Mouse (Mus musculus) forebrain, embryonic 11.5 days (tissue): ENCODE measurements around the gene Mbtps2. TPM values are rescaled to one million over a fixed set of nuclear protein-coding genes. Genes with fewer than 3 reads are reported as not detected.

Source experiments
- ATAC-seq: fragments of 200-750 bp; cut with Nextera tagmentation; replicated peaks from 2 replicates; pipeline ENCODE4 v1.8.0; 2017; ENCODE audit warnings: moderate TSS enrichment; ENCODE audit not compliant: low FRiP score
- DNase-seq: peaks from one replicate; pipeline ENCODE4 v3.0.0-alpha.2; 2017; ENCODE audit warnings: low spot score
- H3K27ac ChIP-seq: fragments of 300-500 bp; sonication (generic); 2 replicates; pipeline ENCODE4 v1.5.1; 2014; ENCODE audit warnings: low read depth, low read length
- H3K27me3 ChIP-seq: fragments of 300-500 bp; sonication (generic); 2 replicates; pipeline ENCODE4 v1.6.1; 2014; ENCODE audit warnings: mild to moderate bottlenecking, low read length, mixed read lengths; ENCODE audit not compliant: control insufficient read depth, insufficient read depth
- H3K36me3 ChIP-seq: fragments of 300-500 bp; sonication (generic); 2 replicates; pipeline ENCODE4 v1.6.1; 2014; ENCODE audit warnings: mild to moderate bottlenecking, low read length, moderate library complexity, mixed read lengths; ENCODE audit not compliant: control insufficient read depth, insufficient read depth
- H3K4me1 ChIP-seq: fragments of 300-500 bp; sonication (generic); replicated peaks from 2 replicates; pipeline ENCODE4 v1.6.1; 2014; ENCODE audit warnings: low read length, mixed read lengths; ENCODE audit not compliant: control insufficient read depth, insufficient read depth
- H3K4me2 ChIP-seq: fragments of 300-500 bp; sonication (generic); 2 replicates; pipeline ENCODE4 v1.6.1; 2014; ENCODE audit warnings: low read depth, mild to moderate bottlenecking, low read length, moderate library complexity, mixed read lengths; ENCODE audit not compliant: severe bottlenecking
- H3K4me3 ChIP-seq: fragments of 300-500 bp; sonication (generic); 2 replicates; pipeline ENCODE4 v1.5.1; 2014; ENCODE audit warnings: low read depth, low read length
- H3K9ac ChIP-seq: fragments of 300-500 bp; sonication (generic); 2 replicates; pipeline ENCODE4 v1.6.1; 2014; ENCODE audit warnings: low read length
- H3K9me3 ChIP-seq: fragments of 300-500 bp; sonication (generic); 2 replicates; pipeline ENCODE4 v1.6.1; 2016; ENCODE audit warnings: low read length, mixed read lengths; ENCODE audit not compliant: control insufficient read depth
- whole genome bisulfite sequencing: fragments of 180-500 bp; shearing (Covaris S2); extraction: QIAGEN DNeasy Blood & Tissue Kit; methylation state at CpG from one replicate; pipeline ENCODE4 v1.1.7; 2014; 5-methylcytosine and 5-hydroxymethylcytosine counted together
- polyA plus RNA-seq: library from polyadenylated mRNA; unstranded; fragments of >200 nt; fragmentation: Nextera tagmentation; extraction: Ambion mirVana; gene quantifications from 2 replicates; pipeline ENCODE4 v1.2.1, GENCODE M21; 2014

Mbtps2 gene
- polyA plus RNA-seq, 1 experiment from 2014 or later: 30.7 TPM

- Histone ChIP-seq H3K9ac (no peak overlapping the region), H3K36me3 (no peaks in the 10 kb centered on the region), H3K27me3 (no peaks in the 10 kb centered on the region), H3K4me1 (no peaks in the 10 kb centered on the region), H3K4me2 (peak overlapping the region; percentile 31; the same call in 1 of the 2 replicates), H3K27ac (no peak overlapping the region), H3K9me3 (no peaks in the 10 kb centered on the region), H3K4me3 (no peak overlapping the region; the same call in 1 of the 2 replicates)
- WGBS: 25% methylated on average over 32 of the region's 32 CpGs
- ATAC-seq: 0 out of 2 replicates have a peak, but pooled peaks have one; percentile 39
- peak; percentile 49 for DNase-seq
These were observed 14.4 kb upstream of the Mbtps2 start for GRCm38 (mm10) chrX:157612894-157613293.

GRCm38 (mm10) chrX:157601450-157601849, 2.9 kb upstream of the Mbtps2 start:
- no peak for ATAC-seq
- no peak overlapping the region for H3K9ac ChIP-seq
- DNase-seq: no peak
- no peaks in the 10 kb centered on the region for H3K27me3 ChIP-seq
- no peaks in the 10 kb centered on the region; the same call in 1 of the 2 replicates for H3K4me1 ChIP-seq
- WGBS: 12% methylated on average over 3 of the region's 3 CpGs
- no peak overlapping the region for H3K4me2 ChIP-seq
- H3K4me3 ChIP-seq: no peak overlapping the region
- no peaks in the 10 kb centered on the region for H3K36me3 ChIP-seq
- H3K9me3 ChIP-seq: no peaks in the 10 kb centered on the region
- no peak overlapping the region for H3K27ac ChIP-seq

GRCm38 (mm10) chrX:157597585-157598185, 830 bp downstream of the Mbtps2 start:
- H3K27me3 ChIP-seq: no peaks in the 10 kb centered on the region
- H3K4me3 ChIP-seq: peak overlapping the region; percentile 55
- H3K4me1 ChIP-seq: no peaks in the 10 kb centered on the region; the same call in 1 of the 2 replicates
- no peaks in the 10 kb centered on the region for H3K9me3 ChIP-seq
- DNase-seq (no peak), ATAC-seq (no peak; the same call in 1 of the 2 replicates)
- H3K36me3 ChIP-seq: no peaks in the 10 kb centered on the region
- peak overlapping the region; percentile 51; the same call in 1 of the 2 replicates for H3K4me2 ChIP-seq
- H3K9ac ChIP-seq: peak overlapping the region; percentile 84
- 21% methylated on average over 17 of the region's 17 CpGs for WGBS
- peak overlapping the region; percentile 80 for H3K27ac ChIP-seq

GRCm38 (mm10) chrX:157596802-157597201, 1.7 kb downstream of the Mbtps2 start:
- H3K27me3 ChIP-seq: no peaks in the 10 kb centered on the region
- no peak overlapping the region for H3K27ac ChIP-seq
- H3K4me2 ChIP-seq: peak overlapping the region; percentile 51; the same call in 1 of the 2 replicates
- no peak for DNase-seq
- no peaks in the 10 kb centered on the region for H3K9me3 ChIP-seq
- H3K4me3 ChIP-seq: no peak overlapping the region
- peak overlapping the region; percentile 84; the same call in 1 of the 2 replicates for H3K9ac ChIP-seq
- WGBS: 81% methylated on average over 5 of the region's 5 CpGs
- H3K4me1 ChIP-seq: no peaks in the 10 kb centered on the region; the same call in 1 of the 2 replicates
- H3K36me3 ChIP-seq: no peaks in the 10 kb centered on the region
- no peak for ATAC-seq

- ATAC-seq (no peak), DNase-seq (no peak)
- Histone ChIP-seq H3K4me3 (no peak overlapping the region), H3K4me2 (no peak overlapping the region), H3K4me1 (no peaks in the 10 kb centered on the region; the same call in 1 of the 2 replicates), H3K9me3 (no peaks in the 10 kb centered on the region), H3K27me3 (no peaks in the 10 kb centered on the region), H3K27ac (no peak overlapping the region), H3K9ac (no peak overlapping the region), H3K36me3 (no peaks in the 10 kb centered on the region)
- 89% methylated on average over 6 of the region's 6 CpGs for WGBS
These were observed 2.6 kb downstream of the Mbtps2 start for GRCm38 (mm10) chrX:157595927-157596326.

GRCm38 (mm10) chrX:157594606-157595005, 3.9 kb downstream of the Mbtps2 start:
- Histone ChIP-seq H3K4me2 (no peak overlapping the region), H3K27ac (no peak overlapping the region), H3K9me3 (no peaks in the 10 kb centered on the region), H3K4me3 (no peak overlapping the region), H3K27me3 (no peaks in the 10 kb centered on the region), H3K4me1 (no peaks in the 10 kb centered on the region; the same call in 1 of the 2 replicates), H3K9ac (no peak overlapping the region), H3K36me3 (no peaks in the 10 kb centered on the region)
- WGBS: 30% methylated on average over 2 of the region's 2 CpGs
- ATAC-seq (peak; percentile 31; the same call in 1 of the 2 replicates), DNase-seq (no peak)

GRCm38 (mm10) chrX:157587001-157587400, 11.5 kb downstream of the Mbtps2 start:
- Histone ChIP-seq H3K9ac (no peak overlapping the region), H3K4me3 (no peak overlapping the region), H3K27ac (no peak overlapping the region), H3K36me3 (no peaks in the 10 kb centered on the region), H3K4me2 (no peak overlapping the region), H3K9me3 (no peaks in the 10 kb centered on the region), H3K4me1 (no peaks in the 10 kb centered on the region), H3K27me3 (no peaks in the 10 kb centered on the region)
- no peak for DNase-seq
- no peak for ATAC-seq
- 72% methylated on average over 5 of the region's 5 CpGs for WGBS

GRCm38 (mm10) chrX:157586397-157586796, 12.1 kb downstream of the Mbtps2 start:
- no peaks in the 10 kb centered on the region for H3K27me3 ChIP-seq
- no peaks in the 10 kb centered on the region for H3K4me1 ChIP-seq
- no peak overlapping the region for H3K27ac ChIP-seq
- no peaks in the 10 kb centered on the region for H3K36me3 ChIP-seq
- H3K9ac ChIP-seq: no peak overlapping the region
- no peaks in the 10 kb centered on the region for H3K9me3 ChIP-seq
- ATAC-seq: no peak
- DNase-seq: no peak
- H3K4me3 ChIP-seq: no peak overlapping the region
- no peak overlapping the region for H3K4me2 ChIP-seq

GRCm38 (mm10) chrX:157579108-157579614, 19.4 kb downstream of the Mbtps2 start:
- DNase-seq: no peak
- WGBS: 64% methylated on average over 6 of the region's 6 CpGs
- H3K27me3 ChIP-seq: no peaks in the 10 kb centered on the region
- H3K36me3 ChIP-seq: no peaks in the 10 kb centered on the region
- no peak overlapping the region for H3K27ac ChIP-seq
- H3K4me2 ChIP-seq: no peak overlapping the region
- no peak overlapping the region for H3K9ac ChIP-seq
- ATAC-seq: no peak
- H3K4me3 ChIP-seq: no peak overlapping the region
- H3K9me3 ChIP-seq: no peaks in the 10 kb centered on the region
- no peaks in the 10 kb centered on the region for H3K4me1 ChIP-seq
